Mouse (Mus musculus) heart, postnatal 25 days (tissue): ENCODE data around the gene Srsf3. TPM values are rescaled to one million over a fixed set of nuclear protein-coding genes. Genes with fewer than 3 reads are reported as not detected.
A peak's percentile ranks its signal among the peaks of the same experiment; 100 is the strongest.
"Not testable (repeated sequence)": the region's sequence is repeated elsewhere in the genome, so short reads cannot be mapped to it uniquely, and the experiment has no call there.

Experiments used
- DNase-seq: peaks from one replicate; pipeline ENCODE4 v3.0.0; 2022; ENCODE audit warnings: low spot score
- intact Hi-C: fragments of 180-260 bp; cut with DNase I; formaldehyde crosslinking; loops from one replicate; pipeline ENCODE4 v1.15.1; 2025
- total RNA-seq, 2 experiments: library from RNA; stranded (reverse); gene quantifications; 2 replicates each; pipeline ENCODE4 v1.2.3; 2021

Srsf3 gene
- total RNA-seq, 2 experiments from 2014 or later = 68.9 to 75.4 TPM

DNA sequence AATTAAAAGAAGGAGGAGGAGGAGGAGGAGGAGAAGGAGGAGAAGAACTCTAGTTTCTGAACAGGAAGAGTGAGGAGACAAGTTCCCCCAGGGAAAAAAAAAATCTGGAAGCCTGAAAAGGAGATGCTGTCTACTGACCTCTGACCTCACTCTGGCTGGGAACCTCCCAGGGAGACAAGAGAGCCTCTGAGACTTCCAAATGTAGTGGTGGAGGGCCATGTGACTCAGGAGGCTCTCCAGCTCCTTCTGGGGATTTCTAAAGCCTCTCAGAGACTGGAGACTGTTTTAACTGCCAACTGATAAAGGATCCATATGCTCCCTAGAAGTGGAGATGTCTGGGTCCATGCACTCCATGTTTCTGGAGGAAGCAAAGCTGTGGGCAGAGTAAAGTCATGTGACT is 18.2 kb upstream of the Srsf3 start:
- intact Hi-C loops = no loop called here
- no peak for DNase-seq

GRCm38 (mm10) chr17:29015638-29016037 is 16.8 kb upstream of the Srsf3 start:
- intact Hi-C loops = no loop called here
- DNase-seq = no peak

GRCm38 (mm10) chr17:29016705-29017104 is 15.7 kb upstream of the Srsf3 start:
- DNase-seq = no peak
- intact Hi-C loops = no loop called here

- DNase-seq = peak; percentile 27
- intact Hi-C loops = no loop called here
These were observed 14.0 kb upstream of the Srsf3 start for GRCm38 (mm10) chr17:29018292-29018984.

GRCm38 (mm10) chr17:29019391-29019790 is 13.0 kb upstream of the Srsf3 start:
- no peak for DNase-seq
- intact Hi-C loops = no loop called here

GRCm38 (mm10) chr17:29020444-29020843 is 12.0 kb upstream of the Srsf3 start:
- intact Hi-C loops = loop anchor here (5.0 kb wide), 1 partner anchor 33 kb away; no protein-coding TSS in a partner anchor

DNA sequence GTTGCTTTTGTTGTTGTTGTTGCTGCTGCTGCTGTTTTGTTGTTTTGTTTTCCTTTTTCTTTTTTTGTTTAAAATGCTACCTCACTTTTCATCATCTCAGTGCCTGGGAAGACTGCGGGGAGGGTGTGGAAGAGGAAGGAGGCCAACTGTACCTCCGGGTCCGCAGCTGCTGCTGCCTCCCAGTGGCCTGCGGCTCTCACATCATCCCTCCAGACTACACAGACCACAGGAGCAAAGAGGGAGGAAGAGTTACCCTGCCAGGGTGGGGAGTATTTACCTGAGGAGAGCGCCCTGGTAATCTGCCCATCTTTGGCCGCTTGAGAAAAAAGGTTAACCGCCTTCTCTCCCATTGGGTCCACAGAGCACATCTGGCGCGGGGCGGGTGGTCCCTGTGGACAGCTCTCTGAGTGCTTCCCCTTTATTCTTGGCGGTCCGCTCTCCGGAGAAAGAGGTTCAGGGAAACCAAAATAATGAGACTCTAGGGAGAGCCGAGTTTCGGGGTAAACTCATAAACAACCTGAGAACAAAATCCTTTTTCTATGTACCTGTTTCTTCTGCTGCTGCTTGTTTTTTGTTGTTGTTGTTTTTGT is 10.1 kb upstream of the Srsf3 start:
- intact Hi-C loops = loop anchor here (5.0 kb wide), 1 partner anchor 35 kb away; no protein-coding TSS in a partner anchor
- DNase-seq = no peak

More at GRCm38 (mm10) chr17:29020444-29020843, 12.0 kb upstream of the Srsf3 start:
- DNase-seq = no peak

- intact Hi-C loops = loop anchor here (5.0 kb wide), 1 partner anchor 36 kb away; no protein-coding TSS in a partner anchor
- no peak for DNase-seq
These were observed 9.1 kb upstream of the Srsf3 start for GRCm38 (mm10) chr17:29023346-29023745.

DNA sequence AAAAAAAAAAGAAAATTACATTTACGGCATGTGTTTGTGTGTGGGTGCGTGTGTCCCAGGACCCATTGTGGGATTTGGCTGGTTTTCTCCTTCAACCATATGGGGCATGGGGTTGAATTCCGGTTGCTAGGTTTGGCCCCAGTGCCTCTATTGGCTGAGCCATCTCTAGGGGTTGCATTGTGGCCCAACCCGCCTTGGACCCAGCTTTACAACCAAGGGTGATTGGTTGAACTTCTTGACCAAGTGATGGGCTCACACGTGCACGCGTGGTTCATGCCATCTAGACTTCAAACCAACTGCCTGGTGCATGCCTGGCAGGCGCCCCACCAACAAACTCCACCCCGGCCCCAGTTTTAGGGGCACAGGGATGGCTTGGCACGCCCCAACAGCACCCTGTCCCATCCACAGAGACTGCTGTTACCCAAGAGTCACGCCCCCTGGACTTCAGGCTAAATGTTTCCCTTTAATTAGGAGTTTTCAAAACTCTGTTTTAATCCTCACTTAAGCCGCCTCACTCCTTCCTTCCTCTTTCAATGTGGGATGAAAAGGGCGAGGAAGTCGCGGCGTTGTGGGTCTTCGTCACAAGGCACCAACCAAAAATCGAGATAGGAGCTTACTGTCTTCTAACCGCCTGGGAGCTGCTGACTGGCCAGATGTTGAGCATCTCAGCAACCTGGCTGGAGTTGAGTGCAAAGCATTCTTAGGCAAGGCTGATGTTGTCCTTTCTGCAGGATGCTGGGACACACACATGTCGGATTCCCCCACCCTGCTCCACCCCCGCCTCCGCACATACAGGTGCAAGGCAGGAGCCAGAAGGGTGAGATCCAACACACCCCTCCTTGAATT is 8.2 kb upstream of the Srsf3 start:
- DNase-seq = no peak
- intact Hi-C loops = loop anchor here (5.0 kb wide), 1 partner anchor 37 kb away; no protein-coding TSS in a partner anchor

GRCm38 (mm10) chr17:29024896-29025565 is 7.4 kb upstream of the Srsf3 start:
- intact Hi-C loops = loop anchor here (5.0 kb wide), 1 partner anchor 38 kb away; no protein-coding TSS in a partner anchor
- no peak for DNase-seq

GRCm38 (mm10) chr17:29026652-29027356 is 5.6 kb upstream of the Srsf3 start:
- no peak for DNase-seq
- intact Hi-C loops = no loop called here

GRCm38 (mm10) chr17:29030321-29031034 is 1.9 kb upstream of the Srsf3 start:
- intact Hi-C loops = no loop called here
- no peak for DNase-seq

- intact Hi-C loops = not testable (repeated sequence)
These were observed 1.2 kb upstream of the Srsf3 start for GRCm38 (mm10) chr17:29031085-29031711.

GRCm38 (mm10) chr17:29031771-29032273 is 606 bp upstream of the Srsf3 start:
- no peak for DNase-seq
- intact Hi-C loops = loop anchor here (2.0 kb wide), 1 partner anchor 25 kb away; the partner anchor contains the start of gene Stk38

More at GRCm38 (mm10) chr17:29031085-29031711, 1.2 kb upstream of the Srsf3 start:
- not testable (repeated sequence) for DNase-seq

- no peak for DNase-seq
- intact Hi-C loops = loop anchor here (2.0 kb wide), 1 partner anchor 27 kb away; the partner anchor contains the start of gene Stk38
These were observed 1.2 kb downstream of the Srsf3 start for GRCm38 (mm10) chr17:29033569-29034061.

- intact Hi-C loops = no loop called here
- DNase-seq = no peak
These were observed 1.8 kb downstream of the Srsf3 start for GRCm38 (mm10) chr17:29034264-29034663.

DNA sequence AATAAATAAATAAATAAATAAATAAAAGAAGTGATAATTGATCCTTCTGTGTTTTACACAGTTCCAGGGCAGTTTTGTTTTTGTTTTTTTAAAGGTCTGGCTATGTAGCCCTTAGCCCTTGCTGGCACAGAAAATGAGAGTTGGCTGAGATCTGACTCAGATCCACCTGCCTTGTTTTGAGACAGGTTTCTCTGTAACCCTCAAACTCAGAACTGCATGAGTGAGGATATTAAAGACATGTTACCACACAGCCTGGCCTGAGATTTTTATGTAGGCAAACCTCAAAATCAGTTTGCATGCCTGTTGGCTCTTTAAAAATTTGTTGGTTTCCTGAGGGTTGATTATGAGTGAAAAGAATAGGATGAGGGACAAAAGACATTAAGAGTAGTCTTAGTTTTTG is 3.1 kb downstream of the Srsf3 start:
- no peak for DNase-seq
- intact Hi-C loops = no loop called here

DNA sequence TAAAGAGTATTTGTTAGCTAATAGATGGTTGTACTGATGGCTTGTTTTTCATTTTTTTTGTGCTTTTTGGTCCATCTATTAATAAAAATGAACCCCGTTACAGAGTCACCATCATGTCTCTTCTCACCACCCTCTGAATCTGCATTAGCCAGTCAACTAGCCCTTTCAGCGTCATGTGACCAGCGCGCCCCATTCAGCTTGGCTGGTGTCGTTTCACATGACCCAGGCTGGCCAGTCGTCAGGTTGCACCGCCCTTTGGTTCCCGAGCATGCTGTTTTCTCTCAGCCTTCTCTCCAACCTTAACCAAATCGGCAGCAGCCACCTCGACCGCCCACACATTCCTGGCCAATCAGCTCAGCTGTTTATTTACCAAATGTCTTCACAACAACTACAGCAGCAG is 6.9 kb downstream of the Srsf3 start:
- DNase-seq = no peak
- intact Hi-C loops = no loop called here
